Mouse (Mus musculus) erythroblast, adult 5-6 weeks (primary cell): ENCODE measurements around the gene Zdhhc25. TPM values are rescaled to one million over a fixed set of nuclear protein-coding genes. Genes with fewer than 3 reads are reported as not detected.

Experiments
- ATAC-seq: replicated peaks from 2 replicates; pipeline ENCODE4 v1.8.0; 2016; ENCODE audit warnings: moderate number of reproducible peaks, mild to moderate bottlenecking, moderate TSS enrichment, inconsistent platforms; ENCODE audit not compliant: poor library complexity, low FRiP score, severe bottlenecking
- total RNA-seq, 2 experiments: library from RNA; stranded (forward) in 1 of 2; stranded (reverse) in 1 of 2; fragments of 150-400 nt in 1 of 2; fragments of 200-764, 138-1000 nt in 1 of 2; gene quantifications; 2 replicates each; pipeline versions ENCODE4 v1.2.3 to v1.2.4; 2015 to 2017; ENCODE audit warnings: low replicate concordance in 2 of 2

The Zdhhc25 gene
- total RNA-seq (2015; ENCODE audit: low replicate concordance) (not detected in 2 replicates), total RNA-seq (2017; ENCODE audit: low replicate concordance) (0.98 TPM in 1 of 2 replicates, not detected in the other)

DNA sequence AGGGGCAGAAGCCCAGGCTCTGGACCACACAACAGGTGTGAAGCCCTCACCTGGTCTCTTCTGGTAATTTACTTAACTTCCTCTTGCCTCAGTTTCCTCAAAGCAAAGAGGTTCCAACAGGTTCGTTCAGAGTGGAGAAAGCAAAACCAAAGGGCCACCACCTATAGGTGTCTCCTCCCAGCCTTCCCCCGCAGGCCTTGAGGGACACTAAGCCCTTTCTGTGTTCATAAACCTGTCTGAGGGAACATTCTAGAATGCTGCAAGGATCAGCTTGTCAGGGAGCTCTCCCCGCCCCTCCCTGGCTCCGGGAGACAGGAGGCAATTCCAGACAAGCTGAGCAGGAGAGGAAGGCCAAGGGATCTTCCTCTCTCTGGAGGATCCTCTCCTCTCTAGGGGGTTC, at the start of gene Zdhhc25:
Gene Zdhhc25, plus strand, starts transcription at position 301 of the 400 bp plus-strand sequence.
- no peak for ATAC-seq

DNA sequence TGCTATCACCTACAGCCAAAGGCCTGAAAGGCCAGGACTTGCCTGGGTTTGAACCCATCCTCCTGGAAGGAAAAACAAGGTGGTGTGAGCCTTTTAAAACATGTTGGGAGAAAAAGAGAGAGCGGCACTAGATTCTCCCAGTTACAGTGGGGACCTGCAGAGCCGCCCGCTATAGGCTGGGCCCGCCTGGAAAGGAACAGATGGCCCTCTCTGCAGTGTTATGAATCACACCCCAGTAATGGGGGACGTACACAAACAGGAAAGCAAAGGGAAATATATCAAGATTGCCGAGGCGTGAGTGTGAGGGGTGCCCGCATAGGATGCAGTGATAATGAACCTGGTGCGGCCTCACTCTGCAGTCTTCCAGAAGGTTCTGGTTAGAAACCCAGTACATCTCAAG, 47.2 kb upstream of the Zdhhc25 start:
- no peak for ATAC-seq

DNA sequence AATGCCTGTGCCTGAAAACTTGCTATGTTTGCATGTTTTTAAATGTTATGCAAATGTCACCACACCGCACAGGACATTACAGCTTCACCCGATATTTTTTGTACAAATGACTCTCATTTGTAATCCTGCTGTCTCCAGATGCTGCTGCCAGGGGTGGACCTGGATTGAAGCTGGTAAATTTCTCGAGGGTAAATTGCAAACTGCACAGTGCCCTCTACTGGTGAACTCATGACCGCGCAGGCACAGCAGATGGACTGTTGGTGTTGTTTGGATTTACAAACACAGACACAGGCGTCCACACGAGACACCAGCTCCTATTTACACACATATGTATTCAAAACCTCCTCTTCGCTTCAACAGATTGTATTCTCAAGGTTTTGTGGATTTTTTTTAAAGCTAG, 44.6 kb upstream of the Zdhhc25 start:
- no peak for ATAC-seq

DNA sequence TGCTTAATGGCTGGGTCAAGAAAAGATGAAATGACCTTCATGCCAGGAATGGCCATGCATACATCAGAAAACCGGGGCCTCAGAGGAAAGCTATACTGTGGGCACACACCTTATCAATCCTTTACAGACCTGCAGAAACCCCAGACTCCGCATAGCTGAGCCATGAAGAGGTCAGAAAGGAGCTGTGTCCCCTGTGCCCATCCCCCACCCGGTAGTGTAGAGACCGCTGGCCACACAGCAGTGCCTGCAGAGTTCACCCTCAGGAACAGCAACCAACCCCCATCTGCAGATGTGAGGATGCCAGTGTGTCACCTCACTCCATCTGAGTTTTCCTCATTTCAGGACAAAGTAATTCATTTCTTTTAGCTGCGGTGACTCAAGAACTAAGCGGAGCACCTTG, 39.5 kb upstream of the Zdhhc25 start:
- no peak for ATAC-seq

DNA sequence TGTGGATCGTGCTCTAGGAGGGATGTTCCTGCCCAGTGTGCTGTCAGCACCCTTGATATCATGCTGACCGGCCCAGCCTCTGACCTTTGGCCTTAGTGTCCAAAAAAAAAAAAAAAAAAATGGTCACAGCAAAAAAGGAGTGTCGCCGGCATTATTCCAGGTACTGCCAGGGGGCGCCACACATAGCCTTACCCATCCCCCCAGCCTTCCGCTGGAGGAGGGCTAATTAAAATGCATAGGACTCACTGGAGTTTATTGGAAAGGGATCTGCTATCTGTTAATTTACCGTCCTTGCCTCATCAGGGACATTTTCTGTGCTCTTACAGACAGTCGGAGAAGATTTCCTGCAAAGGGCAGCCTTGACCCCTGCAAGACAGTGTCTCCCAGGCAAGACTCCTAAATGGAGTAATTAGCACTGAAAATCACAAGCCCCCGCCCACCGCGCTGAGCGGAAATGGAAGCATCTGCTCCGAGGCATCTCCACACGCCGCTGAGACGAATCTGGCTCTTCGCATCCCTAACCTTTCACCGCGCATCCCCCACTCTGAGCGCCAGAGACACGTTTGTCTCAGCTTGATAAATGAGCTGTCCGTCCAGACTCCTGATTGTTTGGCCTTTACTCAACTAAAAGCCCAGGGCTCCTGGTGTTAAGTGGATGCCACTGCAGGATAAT, 38.9 kb upstream of the Zdhhc25 start:
- ATAC-seq, result no peak

DNA sequence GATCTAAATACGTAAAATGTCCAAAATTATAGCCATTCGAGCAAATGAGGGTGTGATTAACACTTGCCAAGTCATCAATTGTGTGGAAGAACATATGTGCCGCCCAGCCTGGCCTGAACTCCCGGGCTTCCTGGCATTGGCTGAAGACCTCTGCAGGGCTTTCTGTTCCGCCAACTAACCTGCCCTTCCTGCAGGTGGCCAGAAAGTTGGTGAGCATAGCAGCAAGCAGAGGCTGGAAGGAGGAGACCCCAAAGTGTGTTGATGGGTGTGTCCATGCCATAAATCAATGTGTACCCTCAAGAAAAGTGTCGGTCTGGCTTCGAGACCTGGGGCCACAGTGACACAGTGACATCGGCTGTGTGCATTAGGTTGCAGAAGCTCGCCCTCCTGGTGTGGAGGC, 34.8 kb upstream of the Zdhhc25 start:
- no peak for ATAC-seq

DNA sequence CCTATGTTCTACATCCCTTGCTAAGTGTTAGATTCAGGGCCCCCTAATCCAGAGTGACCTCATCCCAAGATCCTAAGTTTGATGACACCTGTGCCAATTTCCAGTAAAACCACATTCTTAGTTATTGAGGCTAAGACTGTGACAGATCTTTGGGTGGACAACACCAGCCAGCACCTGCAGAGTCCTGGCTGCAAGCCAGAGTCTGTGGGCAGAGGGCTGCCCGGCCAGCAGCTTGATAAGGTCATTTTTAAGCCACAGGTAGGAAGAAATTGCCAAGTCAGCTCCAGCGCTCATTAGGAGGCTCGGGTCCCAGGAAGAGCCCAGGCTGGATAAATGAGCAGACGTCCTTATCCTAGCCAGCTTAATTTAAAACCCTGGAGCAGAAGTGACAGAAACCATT, 34.3 kb upstream of the Zdhhc25 start:
- no peak for ATAC-seq

DNA sequence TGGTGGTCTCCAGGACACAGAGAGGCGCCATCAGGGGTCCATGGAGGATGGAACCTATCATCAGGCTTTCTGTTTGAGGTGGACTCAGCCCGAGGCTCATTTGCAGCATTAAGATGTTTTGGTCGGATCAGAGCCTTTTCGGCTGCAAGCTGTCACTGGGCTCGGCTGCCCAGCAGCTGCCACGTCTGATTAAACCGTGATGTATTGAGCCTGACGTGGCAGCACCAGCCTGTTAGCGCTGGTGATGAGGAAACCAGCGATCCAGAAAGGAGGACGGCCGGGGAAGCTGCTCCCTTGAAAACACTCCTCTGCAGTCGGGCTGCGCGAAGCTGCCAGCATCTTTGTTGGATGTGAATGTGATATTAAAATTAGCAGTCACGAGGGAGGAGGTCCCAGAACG, 29.4 kb upstream of the Zdhhc25 start:
- ATAC-seq, result no peak

DNA sequence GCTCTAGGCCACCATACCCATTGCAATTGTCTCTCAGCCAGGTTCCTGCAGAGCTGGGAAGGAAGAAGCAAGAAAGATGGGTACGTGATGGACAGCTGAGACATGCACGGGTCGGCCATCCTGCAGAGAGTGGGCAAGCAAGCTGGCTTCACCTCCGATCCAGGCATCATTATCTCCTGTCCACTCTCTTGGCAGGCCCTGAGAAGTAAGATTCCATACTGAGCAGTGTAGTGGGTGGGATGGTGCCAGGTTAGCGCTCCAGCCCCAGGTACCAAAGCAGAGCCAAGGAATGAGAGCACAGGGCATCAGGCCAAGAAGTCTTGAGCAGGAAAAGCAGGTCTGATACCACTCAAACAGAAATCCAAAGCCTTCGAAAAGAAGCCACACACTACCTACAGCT, 20.6 kb upstream of the Zdhhc25 start:
- ATAC-seq, result no peak

DNA sequence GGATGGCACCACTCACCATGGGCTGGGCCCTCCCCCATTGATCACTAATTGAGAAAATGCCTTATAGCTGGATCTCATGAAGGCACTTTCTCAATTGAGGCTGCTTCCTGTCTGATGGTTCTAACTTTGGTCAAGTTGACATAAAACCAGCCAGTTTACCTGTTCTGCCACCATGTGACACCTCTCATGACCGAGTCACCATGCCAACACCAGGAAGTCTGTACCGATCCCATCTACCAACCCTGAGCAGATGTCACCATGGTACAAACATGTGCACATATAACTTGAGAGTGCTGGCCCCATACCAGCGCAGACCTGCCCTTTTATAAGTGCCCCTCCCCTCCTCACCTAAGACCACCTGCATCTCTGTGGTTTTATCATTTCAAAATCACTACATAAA, 2.4 kb downstream of the Zdhhc25 start:
- ATAC-seq, result no peak

DNA sequence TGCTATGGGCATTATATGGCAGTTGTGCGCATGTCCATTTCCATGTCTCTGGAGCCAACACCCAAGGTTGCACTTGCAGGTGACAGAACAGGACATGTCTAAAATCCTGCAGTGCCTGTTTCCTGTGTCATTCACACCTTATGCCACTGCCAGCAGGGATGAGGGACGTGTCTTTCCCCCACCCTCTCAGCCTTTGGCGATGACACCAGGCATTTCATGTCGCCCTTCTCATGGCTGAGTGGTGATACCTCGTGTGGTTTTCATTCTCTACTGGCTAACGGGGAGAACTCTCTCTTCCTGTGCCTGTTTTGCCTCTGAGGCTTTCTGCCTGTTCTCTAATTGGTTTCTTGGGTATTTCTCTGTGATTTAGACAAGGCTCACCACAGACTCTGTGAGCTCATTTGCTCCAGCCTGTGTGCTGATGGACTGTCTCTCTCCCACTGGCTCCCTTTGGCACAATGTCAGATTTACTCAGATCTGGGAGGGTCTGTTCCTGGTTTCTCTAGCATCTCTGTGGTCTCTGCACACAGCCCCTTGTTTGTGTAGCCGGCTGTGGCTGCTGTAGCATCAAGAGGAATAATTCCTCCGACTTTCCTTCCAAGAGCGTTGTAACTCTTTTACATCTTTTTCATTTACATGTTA, 3.1 kb downstream of the Zdhhc25 start:
- no peak for ATAC-seq

DNA sequence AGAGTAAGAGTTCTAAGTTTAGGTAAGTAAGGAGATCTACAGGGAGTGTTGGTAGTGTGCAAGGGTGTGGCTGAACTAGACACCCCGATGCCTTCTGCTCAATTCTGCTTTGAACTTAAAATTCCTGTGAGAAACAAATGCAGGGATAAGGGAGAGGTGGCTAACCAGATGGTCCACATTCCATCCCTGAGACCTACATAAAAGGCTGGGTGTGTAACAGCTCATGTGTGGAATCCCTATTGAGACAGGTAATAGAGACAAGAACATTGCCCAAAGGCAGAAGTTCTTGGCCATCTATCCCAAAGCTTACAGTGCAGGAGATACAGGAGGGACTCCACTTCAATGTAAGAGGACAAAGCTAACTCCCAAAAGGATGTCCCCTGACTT, 3.6 kb downstream of the Zdhhc25 start:
- no peak for ATAC-seq

DNA sequence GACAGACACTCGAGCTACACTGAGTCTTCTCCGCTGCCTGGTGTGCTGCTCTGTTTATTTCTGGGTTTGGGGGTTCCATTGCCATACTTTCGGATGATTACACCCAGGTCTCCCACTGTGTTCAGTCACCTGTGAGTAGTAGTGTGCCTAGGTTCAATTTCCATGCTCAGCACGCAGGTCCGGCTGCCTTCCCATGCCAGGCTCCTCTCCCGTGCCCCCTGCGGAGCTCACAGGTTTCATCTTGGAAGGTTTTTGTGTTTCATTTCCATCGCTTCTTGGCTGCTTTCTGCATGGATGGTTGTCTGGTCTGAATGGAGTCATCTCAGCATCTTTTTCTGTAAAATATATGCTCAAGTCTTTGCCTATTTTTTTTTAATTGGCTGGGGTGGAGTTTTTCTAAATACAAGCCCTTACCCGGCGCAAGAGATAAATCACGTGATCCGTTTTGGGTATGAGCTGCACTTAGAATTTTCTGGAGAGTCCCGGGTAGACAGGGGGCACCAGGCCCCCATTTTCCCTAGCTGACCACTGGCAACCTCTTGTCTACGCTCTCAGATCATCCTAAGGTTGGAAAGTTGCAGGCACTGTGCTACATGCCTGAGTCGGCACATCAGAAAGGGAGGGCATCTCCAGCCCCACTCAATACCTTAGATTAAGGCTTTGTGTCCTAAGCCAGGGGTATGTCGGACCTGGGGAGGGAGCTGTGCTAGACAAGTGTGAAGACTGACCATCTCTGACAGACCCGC, 4.7 kb downstream of the Zdhhc25 start:
- ATAC-seq, result no peak

DNA sequence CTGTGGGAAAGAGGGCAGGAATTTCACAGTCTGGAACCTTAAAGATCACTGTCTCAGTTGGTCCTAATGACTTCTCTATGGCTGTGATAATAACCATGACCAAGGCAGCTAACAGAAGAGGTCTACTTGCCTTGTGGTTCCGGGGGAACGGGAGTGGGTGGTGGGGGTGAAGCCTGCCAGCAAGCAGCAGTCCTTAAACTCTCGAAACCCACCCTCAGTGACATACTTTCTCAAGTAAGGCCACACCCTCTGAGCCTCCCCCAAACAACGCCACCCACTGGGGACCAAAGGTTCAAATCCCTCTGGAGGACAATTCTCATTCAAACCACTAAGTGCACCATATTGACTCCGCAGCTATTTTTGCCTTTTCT, 5.3 kb downstream of the Zdhhc25 start:
- ATAC-seq, result no peak

DNA sequence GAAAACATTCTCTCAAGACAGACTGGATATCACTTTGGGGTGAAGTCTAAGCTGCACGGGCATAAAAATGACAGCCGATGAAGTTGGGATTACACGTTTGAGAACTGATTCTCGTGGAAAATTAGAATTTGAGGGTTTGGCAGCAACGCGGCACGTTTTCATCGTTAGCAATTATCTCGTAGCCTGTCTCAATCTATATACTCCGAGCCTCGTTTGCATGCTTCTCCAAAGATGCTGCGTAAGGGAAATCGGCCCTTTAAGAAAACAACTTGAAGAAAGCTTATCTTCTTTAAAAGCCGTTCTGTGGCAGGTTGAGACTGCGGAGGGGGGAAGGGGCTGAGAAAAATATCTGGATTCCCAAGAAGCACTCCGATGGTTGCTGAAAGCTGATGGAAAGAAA, 17.0 kb downstream of the Zdhhc25 start:
- ATAC-seq, result no peak

DNA sequence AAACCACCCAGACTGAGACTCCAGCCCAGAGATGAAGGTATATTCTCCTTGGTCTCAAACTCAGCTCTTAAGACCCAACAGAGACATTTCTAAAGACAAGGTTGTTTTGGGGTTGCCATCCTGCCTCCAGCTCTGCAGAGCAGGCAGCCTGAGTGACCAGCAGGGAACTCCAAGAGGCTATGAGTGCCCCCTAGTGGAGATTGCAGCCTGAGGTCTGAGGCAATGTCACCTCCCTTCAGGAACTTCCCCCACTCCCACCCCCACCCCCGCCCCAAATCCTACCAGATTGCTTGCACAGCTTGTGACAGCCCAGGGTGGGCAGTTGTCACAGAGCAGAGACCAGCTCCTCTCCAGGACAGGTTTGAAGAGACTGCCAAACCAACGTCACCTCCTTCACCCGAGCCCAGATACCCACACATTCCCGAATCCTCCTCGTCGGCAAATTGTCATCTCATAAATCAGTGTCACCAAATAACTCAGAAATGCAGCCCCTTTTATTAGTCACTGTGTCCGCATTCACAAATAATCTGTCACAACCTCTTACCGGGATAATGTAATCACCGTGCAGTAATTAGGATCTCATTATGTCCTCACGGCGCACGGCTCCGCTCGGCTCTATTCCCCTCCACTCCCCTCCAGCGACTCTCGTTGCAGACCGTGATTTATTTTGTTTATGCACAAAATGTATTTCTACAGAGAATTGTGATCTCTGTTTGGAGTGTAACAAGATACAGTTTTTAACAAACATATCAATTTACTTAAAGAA, 18.1 kb downstream of the Zdhhc25 start:
- ATAC-seq, result no peak

DNA sequence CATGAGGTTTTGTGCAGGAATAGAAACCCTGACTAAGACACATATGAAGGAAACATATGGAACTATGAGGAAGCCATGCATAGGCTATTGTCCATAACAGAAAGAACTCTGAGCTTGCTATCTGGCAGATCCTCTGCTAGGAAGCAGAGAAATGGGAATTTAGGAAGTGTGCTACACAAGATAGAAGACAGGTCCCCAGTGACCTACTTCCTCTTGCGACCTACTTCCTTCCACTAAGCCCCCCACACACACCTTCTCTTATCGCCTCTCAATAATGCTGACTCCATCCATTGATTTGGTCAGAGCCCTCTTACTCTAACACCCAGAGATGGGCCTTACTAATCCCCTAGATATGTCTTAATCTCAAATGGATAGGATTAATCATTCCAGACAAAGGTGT, 19.9 kb downstream of the Zdhhc25 start:
- ATAC-seq, result no peak

DNA sequence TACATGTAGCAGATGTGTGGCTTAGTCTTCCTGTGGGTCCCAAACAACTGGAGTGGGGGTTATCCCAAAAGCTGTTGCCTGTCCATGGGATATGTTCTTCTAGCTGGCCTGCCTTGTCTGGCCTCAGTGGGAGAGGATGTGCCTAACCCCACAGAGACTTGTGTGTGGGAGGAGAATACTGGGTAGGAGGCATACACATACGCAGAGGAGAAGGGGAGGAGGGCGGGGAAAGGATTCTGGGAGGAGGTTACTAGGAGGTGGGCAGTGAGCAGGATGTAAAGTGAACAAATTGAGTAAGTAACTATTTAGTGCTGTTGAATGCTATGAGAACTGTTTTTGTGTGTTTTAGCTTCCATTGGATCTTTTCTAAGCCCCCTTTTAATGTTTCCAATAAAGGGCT, 23.8 kb downstream of the Zdhhc25 start:
- ATAC-seq, result no peak

DNA sequence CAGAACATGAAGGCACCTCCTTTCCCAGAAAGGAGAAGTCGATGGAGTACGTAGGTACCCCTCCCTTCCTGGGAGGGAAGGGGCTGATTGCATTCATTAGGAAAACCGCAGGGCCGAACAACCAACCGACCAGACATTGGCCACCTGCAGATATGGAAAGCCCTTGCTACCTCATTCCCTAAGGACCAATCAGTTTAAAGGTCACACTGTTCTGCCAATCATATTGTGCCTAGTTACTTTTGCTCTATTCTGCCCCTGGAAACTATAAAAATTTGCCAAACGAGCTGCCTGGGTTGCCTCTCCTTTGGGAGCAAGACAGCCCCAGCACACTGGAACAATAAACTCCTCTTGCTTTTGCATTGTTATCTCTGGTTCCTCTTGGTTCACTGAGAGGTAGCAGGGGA, 24.8 kb downstream of the Zdhhc25 start:
- ATAC-seq, result no peak

DNA sequence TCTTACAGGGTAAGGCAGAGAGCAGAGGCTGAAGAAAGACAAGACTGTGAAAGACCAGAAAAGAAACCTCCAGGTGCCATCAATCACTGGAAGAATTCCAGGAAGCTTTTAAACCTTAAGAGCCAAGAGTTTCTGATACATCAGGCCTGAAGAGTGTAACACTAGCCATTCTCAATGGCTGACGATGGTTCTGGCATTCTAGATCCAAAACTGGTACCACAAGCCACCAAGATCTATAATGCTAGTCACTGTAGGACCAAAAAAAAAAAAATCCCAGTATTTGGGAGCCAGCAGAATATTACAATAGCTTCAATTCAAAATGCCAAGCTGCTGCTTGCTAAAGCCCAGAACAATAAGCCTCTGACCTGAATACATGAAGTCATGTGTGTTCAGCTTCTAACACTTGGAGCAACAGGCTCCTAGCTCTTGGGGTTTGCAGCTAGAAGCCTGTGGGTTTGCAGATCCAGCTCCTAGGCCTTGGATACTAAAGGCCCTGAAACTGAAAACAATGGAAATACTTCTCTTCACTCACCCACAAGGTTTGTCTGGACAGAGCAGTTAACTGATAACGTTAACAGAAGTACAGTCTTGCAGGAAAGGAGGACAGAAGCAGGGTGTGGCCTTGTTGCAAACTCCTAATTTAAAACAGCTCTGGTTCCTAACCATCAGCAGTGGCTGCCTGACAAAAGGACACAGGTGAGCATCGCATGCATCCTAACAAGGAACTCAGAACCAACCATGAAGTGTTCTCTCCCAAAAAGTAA, 25.4 kb downstream of the Zdhhc25 start:
- no peak for ATAC-seq
